ENCODE assay signal across 8 mouse cellular contexts in the genomic region with DNA sequence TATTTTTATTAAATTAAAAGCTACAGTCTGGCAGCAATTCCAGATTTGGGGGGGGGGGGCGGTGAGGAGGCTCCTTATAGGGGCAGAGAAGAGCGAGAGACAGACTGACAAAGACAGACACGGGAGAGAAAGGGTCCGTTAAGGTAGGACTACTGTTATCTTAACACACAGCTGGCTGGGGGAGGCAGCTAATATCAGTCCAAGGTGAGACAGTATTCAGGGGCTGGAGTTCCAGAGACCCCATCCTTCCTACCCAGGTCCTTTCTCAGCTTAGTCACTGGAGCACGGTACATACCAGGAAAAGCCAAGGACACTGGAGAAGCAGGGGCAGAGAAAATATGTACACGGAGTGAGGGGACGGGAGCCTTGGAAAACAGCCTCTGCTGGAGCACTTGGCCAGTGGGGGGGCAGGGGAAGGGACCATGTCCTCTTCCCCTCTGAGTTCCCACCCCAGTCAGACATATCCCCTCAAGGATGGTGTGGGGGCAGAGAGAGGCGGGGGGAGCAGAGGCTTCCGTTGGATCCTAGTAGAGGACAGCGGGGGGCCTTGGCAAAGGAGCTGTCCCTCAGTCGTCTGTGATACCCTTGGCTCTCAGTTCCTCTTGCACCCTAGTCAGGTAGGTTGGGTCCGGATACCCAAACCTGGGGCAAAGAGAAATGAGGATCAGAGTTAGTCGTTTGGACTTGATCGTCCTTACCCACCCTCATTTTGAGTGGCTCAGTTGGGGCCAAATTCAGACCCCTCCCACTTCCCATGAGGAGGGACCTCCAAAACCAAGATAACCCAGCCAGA. TPM values are rescaled to one million over a fixed set of nuclear protein-coding genes. Genes with fewer than 3 reads are reported as not detected.
DNase-seq lines count a peak whose midpoint lies in the region; ATAC-seq and TF ChIP-seq lines count a peak whose summit lies in the region.

No protein-coding gene starts in this region.

- peak overlapping the region; percentile 94 for H3K4me2 ChIP-seq in kidney, embryonic 15.5 days
- peak overlapping the region; percentile 92 for H3K4me2 ChIP-seq in embryonic facial prominence, embryonic 12.5 days (replicated peaks)
- H3K4me2 ChIP-seq in hindbrain, embryonic 14.5 days (replicated peaks) = peak overlapping the region; percentile 99
- H3K4me2 ChIP-seq in midbrain, embryonic 13.5 days (replicated peaks) = peak overlapping the region; percentile 99

- no peaks in the 10 kb centered on the region for H3K9me3 ChIP-seq in kidney, embryonic 15.5 days (replicated peaks)
- H3K9me3 ChIP-seq in embryonic facial prominence, embryonic 12.5 days = no peaks in the 10 kb centered on the region
- no peaks in the 10 kb centered on the region for H3K9me3 ChIP-seq in hindbrain, embryonic 14.5 days (ENCODE audit: control insufficient read depth, low read length)
- no peaks in the 10 kb centered on the region for H3K9me3 ChIP-seq in midbrain, embryonic 13.5 days

- peak overlapping the region; percentile 72 for H3K4me3 ChIP-seq in kidney, embryonic 15.5 days (replicated peaks)
- no peak overlapping the region for H3K4me3 ChIP-seq in kidney, adult 2 months (ENCODE audit: insufficient read depth, low read depth, low read length)
- peak overlapping the region; percentile 70 for H3K4me3 ChIP-seq in embryonic facial prominence, embryonic 12.5 days
- H3K4me3 ChIP-seq in hindbrain, embryonic 14.5 days (replicated peaks; ENCODE audit: low read length) = no peak overlapping the region
- no peak overlapping the region for H3K4me3 ChIP-seq in midbrain, embryonic 13.5 days (replicated peaks)

- intact Hi-C loops in left cerebral cortex, postnatal 25 days (cut with DNase I) = no loop called here

- no peak for DNase-seq in kidney, adult 2 months
- no peak for DNase-seq in hindbrain, embryonic 14.5 days (ENCODE audit: low spot score)
- no peak for DNase-seq in thymus, postnatal 25 days
- DNase-seq in left cerebral cortex, postnatal 25 days (ENCODE audit: low spot score in 2 of 2) = no peak
- no peak for DNase-seq in urinary bladder, postnatal 10 days (ENCODE audit: low spot score)

- no peak for TF ChIP-seq CTCF in kidney, adult 2 months (conservative IDR thresholded peaks at IDR 0.05; ENCODE audit: insufficient read depth, insufficient read length, low read depth, low read length)

- no peak for ATAC-seq in kidney, embryonic 15.5 days (replicated peaks; ENCODE audit: low FRiP score)
- no peak; the same call in 1 of the 2 replicates for ATAC-seq in embryonic facial prominence, embryonic 12.5 days (ENCODE audit: insufficient number of reproducible peaks, insufficient read depth, low FRiP score, low TSS enrichment)
- no peak for ATAC-seq in hindbrain, embryonic 14.5 days (ENCODE audit: low FRiP score)
- no peak for ATAC-seq in midbrain, embryonic 13.5 days

- no peak for TF ChIP-seq POLR2A in kidney, adult 2 months (IDR thresholded peaks at IDR 0.05; ENCODE audit: low read depth, low read length)

- peaks cover 71% of the 10 kb centered on the region for H3K4me1 ChIP-seq in kidney, embryonic 15.5 days
- H3K4me1 ChIP-seq in kidney, adult 2 months (ENCODE audit: control insufficient read depth, insufficient read depth, low read length) = peaks cover 9% of the 10 kb centered on the region
- peaks cover 44% of the 10 kb centered on the region for H3K4me1 ChIP-seq in embryonic facial prominence, embryonic 12.5 days
- H3K4me1 ChIP-seq in hindbrain, embryonic 14.5 days (replicated peaks; ENCODE audit: control insufficient read depth, insufficient read depth, low read length) = peaks cover 27% of the 10 kb centered on the region
- peaks cover 52% of the 10 kb centered on the region for H3K4me1 ChIP-seq in midbrain, embryonic 13.5 days (replicated peaks)

- 0 out of 2 replicates have a peak overlapping the region, but pooled peaks have one; percentile 7 for H3K9ac ChIP-seq in kidney, embryonic 15.5 days
- H3K9ac ChIP-seq in embryonic facial prominence, embryonic 12.5 days = peak overlapping the region; percentile 90
- no peak overlapping the region for H3K9ac ChIP-seq in hindbrain, embryonic 14.5 days
- no peak overlapping the region for H3K9ac ChIP-seq in midbrain, embryonic 13.5 days (replicated peaks)

- 45% methylated on average over 14 of the region's 14 CpGs for WGBS in kidney, embryonic 15.5 days
- WGBS in kidney, adult 2 months = 75% methylated on average over 14 of the region's 14 CpGs
- WGBS in embryonic facial prominence, embryonic 12.5 days = 29% methylated on average over 14 of the region's 14 CpGs
- WGBS in hindbrain, embryonic 14.5 days = 35% methylated on average over 14 of the region's 14 CpGs
- WGBS in midbrain, embryonic 13.5 days = 29% methylated on average over 14 of the region's 14 CpGs

- H3K27me3 ChIP-seq in kidney, embryonic 15.5 days = no peaks in the 10 kb centered on the region
- H3K27me3 ChIP-seq in kidney, adult 2 months (replicated peaks; ENCODE audit: control insufficient read depth, insufficient read depth, low read length) = no peaks in the 10 kb centered on the region
- H3K27me3 ChIP-seq in embryonic facial prominence, embryonic 12.5 days = no peaks in the 10 kb centered on the region
- H3K27me3 ChIP-seq in hindbrain, embryonic 14.5 days (ENCODE audit: control insufficient read depth, insufficient read depth, low read length) = no peaks in the 10 kb centered on the region
- no peaks in the 10 kb centered on the region for H3K27me3 ChIP-seq in midbrain, embryonic 13.5 days

- peaks cover 37% of the 10 kb centered on the region for H3K36me3 ChIP-seq in kidney, embryonic 15.5 days
- H3K36me3 ChIP-seq in kidney, adult 2 months (ENCODE audit: control insufficient read depth, insufficient read depth, low read length) = no peaks in the 10 kb centered on the region
- H3K36me3 ChIP-seq in embryonic facial prominence, embryonic 12.5 days = peaks cover 29% of the 10 kb centered on the region
- H3K36me3 ChIP-seq in hindbrain, embryonic 14.5 days (replicated peaks; ENCODE audit: control insufficient read depth, insufficient read depth) = peaks cover 32% of the 10 kb centered on the region
- peaks cover 32% of the 10 kb centered on the region for H3K36me3 ChIP-seq in midbrain, embryonic 13.5 days

- peak overlapping the region; percentile 93 for H3K27ac ChIP-seq in kidney, embryonic 15.5 days
- no peak overlapping the region for H3K27ac ChIP-seq in kidney, adult 2 months (ENCODE audit: insufficient read depth, low read depth, low read length)
- H3K27ac ChIP-seq in embryonic facial prominence, embryonic 12.5 days = peak overlapping the region; percentile 96
- H3K27ac ChIP-seq in hindbrain, embryonic 14.5 days = no peak overlapping the region
- no peak overlapping the region for H3K27ac ChIP-seq in midbrain, embryonic 13.5 days

RNA-seq across cellular contexts. Expression of a gene that starts 0.7 kb away (rescaled TPM):
- 40.6 and 52.6 TPM in 2 replicates for polyA plus RNA-seq in kidney, embryonic 15.5 days (2015; fragmentation: Nextera tagmentation; extraction: Ambion mirVana)
- 9.2 and 11.9 TPM in 2 replicates for polyA plus RNA-seq in kidney, adult 2 months (2012; rRNA removed)
- 85.0 and 96.5 TPM in 2 replicates for polyA plus RNA-seq in embryonic facial prominence, embryonic 12.5 days (2016; fragmentation: Nextera tagmentation; extraction: Ambion mirVana)
- 23.5 and 25.5 TPM in 2 replicates for polyA plus RNA-seq in hindbrain, embryonic 14.5 days (2014; fragmentation: Nextera tagmentation; extraction: Ambion mirVana)
- 20.2 and 24.5 TPM in 2 replicates for polyA plus RNA-seq in midbrain, embryonic 13.5 days (2015; fragmentation: Nextera tagmentation; extraction: Ambion mirVana)
- total RNA-seq in left cerebral cortex, postnatal 25 days (2021) = 100 to 1,000 TPM; 142 to 156 TPM

RNA-seq across cellular contexts. Expression of a gene that starts 4.9 kb away (rescaled TPM):
- 100 and 129 TPM in 2 replicates for polyA plus RNA-seq in kidney, embryonic 15.5 days (2015; fragmentation: Nextera tagmentation; extraction: Ambion mirVana)
- polyA plus RNA-seq in kidney, adult 2 months (2012; rRNA removed) = 101 and 132 TPM in 2 replicates
- 172 and 173 TPM in 2 replicates for polyA plus RNA-seq in embryonic facial prominence, embryonic 12.5 days (2016; fragmentation: Nextera tagmentation; extraction: Ambion mirVana)
- polyA plus RNA-seq in hindbrain, embryonic 14.5 days (2014; fragmentation: Nextera tagmentation; extraction: Ambion mirVana) = 223 and 231 TPM in 2 replicates
- 195 and 234 TPM in 2 replicates for polyA plus RNA-seq in midbrain, embryonic 13.5 days (2015; fragmentation: Nextera tagmentation; extraction: Ambion mirVana)
- 100 to 1,000 TPM; 210 TPM for total RNA-seq in left cerebral cortex, postnatal 25 days (2021)

RNA-seq across cellular contexts. Expression of a gene that starts 10.1 kb away (rescaled TPM):
- polyA plus RNA-seq in kidney, embryonic 15.5 days (2015; fragmentation: Nextera tagmentation; extraction: Ambion mirVana) = 3.1 and 3.3 TPM in 2 replicates
- 6.6 and 8.1 TPM in 2 replicates for polyA plus RNA-seq in kidney, adult 2 months (2012; rRNA removed)
- 1.9 and 3.0 TPM in 2 replicates for polyA plus RNA-seq in embryonic facial prominence, embryonic 12.5 days (2016; fragmentation: Nextera tagmentation; extraction: Ambion mirVana)
- 0.94 and 0.99 TPM in 2 replicates for polyA plus RNA-seq in hindbrain, embryonic 14.5 days (2014; fragmentation: Nextera tagmentation; extraction: Ambion mirVana)
- 0.86 and 1.0 TPM in 2 replicates for polyA plus RNA-seq in midbrain, embryonic 13.5 days (2015; fragmentation: Nextera tagmentation; extraction: Ambion mirVana)
- 1 to 10 TPM; 2.4 to 4.1 TPM for total RNA-seq in left cerebral cortex, postnatal 25 days (2021)

RNA-seq across cellular contexts. Expression of a gene that starts 20.8 kb away (rescaled TPM):
- 41.1 and 43.5 TPM in 2 replicates for polyA plus RNA-seq in kidney, embryonic 15.5 days (2015; fragmentation: Nextera tagmentation; extraction: Ambion mirVana)
- 116 and 120 TPM in 2 replicates for polyA plus RNA-seq in kidney, adult 2 months (2012; rRNA removed)
- polyA plus RNA-seq in embryonic facial prominence, embryonic 12.5 days (2016; fragmentation: Nextera tagmentation; extraction: Ambion mirVana) = 29.0 and 30.5 TPM in 2 replicates
- 16.8 and 17.1 TPM in 2 replicates for polyA plus RNA-seq in hindbrain, embryonic 14.5 days (2014; fragmentation: Nextera tagmentation; extraction: Ambion mirVana)
- polyA plus RNA-seq in midbrain, embryonic 13.5 days (2015; fragmentation: Nextera tagmentation; extraction: Ambion mirVana) = 16.9 and 17.3 TPM in 2 replicates
- 10 to 100 TPM; 95.2 to 95.6 TPM for total RNA-seq in left cerebral cortex, postnatal 25 days (2021)

RNA-seq across cellular contexts. Expression of a gene that starts 25.6 kb away (rescaled TPM):
- 7.5 and 7.7 TPM in 2 replicates for polyA plus RNA-seq in kidney, embryonic 15.5 days (2015; fragmentation: Nextera tagmentation; extraction: Ambion mirVana)
- polyA plus RNA-seq in kidney, adult 2 months (2012; rRNA removed) = 15.4 and 27.5 TPM in 2 replicates
- 4.6 and 6.2 TPM in 2 replicates for polyA plus RNA-seq in embryonic facial prominence, embryonic 12.5 days (2016; fragmentation: Nextera tagmentation; extraction: Ambion mirVana)
- 73.7 and 79.1 TPM in 2 replicates for polyA plus RNA-seq in hindbrain, embryonic 14.5 days (2014; fragmentation: Nextera tagmentation; extraction: Ambion mirVana)
- 28.8 and 30.2 TPM in 2 replicates for polyA plus RNA-seq in midbrain, embryonic 13.5 days (2015; fragmentation: Nextera tagmentation; extraction: Ambion mirVana)
- 100 to 1,000 TPM; 111 to 116 TPM for total RNA-seq in left cerebral cortex, postnatal 25 days (2021)

Comparison
In these comparisons a context has a peak if more than half of its experiments do, and no peak if none do; other contexts are left out.
1. H3K27ac ChIP-seq: peak in kidney, embryonic 15.5 days (single experiment) and embryonic facial prominence, embryonic 12.5 days (single experiment); none in kidney, adult 2 months (single experiment), hindbrain, embryonic 14.5 days (single experiment) and midbrain, embryonic 13.5 days (single experiment).
2. H3K4me3 ChIP-seq: peak in kidney, embryonic 15.5 days (single experiment) and embryonic facial prominence, embryonic 12.5 days (single experiment); none in kidney, adult 2 months (single experiment), hindbrain, embryonic 14.5 days (single experiment) and midbrain, embryonic 13.5 days (single experiment).
3. H3K9ac ChIP-seq: peak in kidney, embryonic 15.5 days (single experiment) and embryonic facial prominence, embryonic 12.5 days (single experiment); none in hindbrain, embryonic 14.5 days (single experiment) and midbrain, embryonic 13.5 days (single experiment).
4. Peak in every context shown above with its lines, with median percentiles within 50 percentile points of each other: H3K4me2 ChIP-seq.